Mouse (Mus musculus): ENCODE results near the gene Tmem29.

- TF ChIP-seq EP300 (IDR thresholded peaks at IDR 0.05; ENCODE audit: low read length) (no peak), MAFK (IDR thresholded peaks at IDR 0.05; ENCODE audit: insufficient replicate concordance, low read length) (no peak)
These were observed 12.5 kb upstream of the Tmem29 start for GRCm38 (mm10) chrX:150471416-150471815.
